Mouse (Mus musculus): ENCODE measurements around the gene Ptbp2. TPM values are rescaled to one million over a fixed set of nuclear protein-coding genes. Genes with fewer than 3 reads are reported as not detected.

Ptbp2 gene
- total and polyA plus RNA-seq, 3 experiments, result 17.7 to 35.9 (median 29.8) TPM

GRCm38 (mm10) chr3:119806123-119806522 lies 21.9 kb upstream of the Ptbp2 start:
- Histone ChIP-seq H3K9me3 (replicated peaks; ENCODE audit: low read length) (no peaks in the 10 kb centered on the region), H3K27me3 (replicated peaks) (no peaks in the 10 kb centered on the region), H3K36me3 (replicated peaks in 1 of 2; ENCODE audit: control insufficient read depth in 1 of 2, insufficient read depth in 1 of 2, low read length in 1 of 2) (no peaks in the 10 kb centered on the region), H3K27ac (ENCODE audit: insufficient read depth, low read depth) (no peak overlapping the region), H3K4me3 (replicated peaks in 1 of 3; ENCODE audit: low read depth in 2 of 3, low read length in 2 of 3, poor library complexity in 1 of 3) (peak overlapping the region in 1 of 3 experiments; percentile 1), H3K9ac (ENCODE audit: insufficient read depth, low read depth) (peak overlapping the region; percentile 31; the same call in 1 of the 2 replicates), H3K79me2 (replicated peaks; ENCODE audit: control insufficient read depth, extremely low read depth, insufficient read depth, poor library complexity, severe bottlenecking) (no peaks in the 10 kb centered on the region), H3K4me2 (ENCODE audit: insufficient read depth, low read depth, poor library complexity, severe bottlenecking) (peak overlapping the region; percentile 32), H3K4me1 (ENCODE audit: control insufficient read depth in 1 of 2, insufficient read depth in 2 of 2) (peaks cover 10 to 21% of the 10 kb centered on the region in 2 experiments; a peak in 3 of 4 replicates)
- DNase-seq (ENCODE audit: extremely low read depth), result peak; percentile 64
- in situ Hi-C loops (cut with MboI; ENCODE audit: low pct_ligation_motif_present, low pct_unique_long_range_greater_than_20kb, low sequenced_read_pairs), result no loop called here
- TF ChIP-seq ZKSCAN1 (IDR thresholded peaks at IDR 0.05; ENCODE audit: borderline replicate concordance, low read depth, low read length) (no peak), ZNF384 (IDR thresholded peaks at IDR 0.05; ENCODE audit: low read depth, low read length) (no peak), BHLHE40 (IDR thresholded peaks at IDR 0.05; ENCODE audit: low read depth, low read length) (no peak), TBP (conservative IDR thresholded peaks at IDR 0.05; ENCODE audit: low read depth, low read length) (no peak), ETS1 (conservative IDR thresholded peaks at IDR 0.05; ENCODE audit: low read depth, low read length) (no peak), CTCF (conservative IDR thresholded peaks at IDR 0.05 in 1 of 2, IDR thresholded peaks at IDR 0.05 in 1 of 2; ENCODE audit: low read depth in 2 of 2, low read length in 2 of 2) (no peak), SIN3A (IDR thresholded peaks at IDR 0.05; ENCODE audit: low read length) (no peak), HCFC1 (IDR thresholded peaks at IDR 0.05; ENCODE audit: low read depth, low read length) (no peak), EP300 (IDR thresholded peaks at IDR 0.05; ENCODE audit: low read length) (no peak), ZC3H11A (IDR thresholded peaks at IDR 0.05; ENCODE audit: low read depth, low read length) (no peak), MAX (IDR thresholded peaks at IDR 0.05; ENCODE audit: low read length) (no peak), ZMIZ1 (IDR thresholded peaks at IDR 0.05; ENCODE audit: low read depth, low read length) (no peak), POLR2A (IDR thresholded peaks at IDR 0.05; ENCODE audit: low read depth, low read length) (no peak), GABPA (IDR thresholded peaks at IDR 0.05; ENCODE audit: insufficient replicate concordance, low read depth, low read length) (no peak), CHD2 (IDR thresholded peaks at IDR 0.05; ENCODE audit: low read length) (no peak), NELFE (IDR thresholded peaks at IDR 0.05; ENCODE audit: low read depth, low read length) (no peak), KAT2A (IDR thresholded peaks at IDR 0.05; ENCODE audit: insufficient replicate concordance, low read length) (no peak), SMC3 (IDR thresholded peaks at IDR 0.05; ENCODE audit: low read depth, low read length) (no peak)
- dilution Hi-C loops (cut with MboI; ENCODE audit: extremely low pct_ligation_motif_present, extremely low pct_unique_long_range_greater_than_20kb, low sequenced_read_pairs), result no loop called here

DNA sequence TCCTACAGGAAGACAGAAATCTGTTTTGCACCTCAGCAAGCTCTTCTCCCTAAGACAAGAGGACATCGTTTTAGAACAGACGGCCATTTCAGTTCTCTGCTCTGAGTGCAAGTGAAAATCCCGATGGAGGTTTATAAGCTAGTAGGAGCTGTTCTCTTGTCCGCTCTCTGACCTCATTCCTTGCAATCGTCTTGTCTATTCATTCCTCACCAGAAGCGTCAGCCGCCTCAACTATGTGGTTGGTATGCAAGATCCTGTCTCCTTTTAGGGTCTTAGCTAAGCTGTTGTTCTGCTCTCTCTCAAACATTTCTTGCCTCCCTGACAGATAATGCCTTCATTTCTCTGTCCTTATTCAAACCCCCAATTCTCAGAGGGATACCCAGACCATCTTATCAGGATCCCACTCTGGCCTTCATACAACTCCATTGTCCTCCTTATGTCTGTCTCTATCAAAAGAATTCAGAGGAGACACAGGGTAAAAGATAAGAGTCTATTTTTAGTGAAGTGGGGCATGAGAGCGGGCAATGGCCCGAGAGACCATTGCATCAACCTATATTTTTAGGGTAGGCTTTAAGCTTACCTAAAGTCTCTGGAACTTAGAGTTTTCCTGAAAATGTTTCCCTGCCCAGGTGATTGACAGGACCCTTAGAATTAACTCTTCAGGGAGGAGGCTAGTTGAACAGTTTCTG lies 10.6 kb upstream of the Ptbp2 start:
- no peaks in the 10 kb centered on the region for H3K27me3 ChIP-seq (replicated peaks)
- no peak overlapping the region for H3K9ac ChIP-seq (ENCODE audit: insufficient read depth, low read depth)
- dilution Hi-C loops (cut with MboI; ENCODE audit: extremely low pct_ligation_motif_present, extremely low pct_unique_long_range_greater_than_20kb, low sequenced_read_pairs), result no loop called here
- no peak overlapping the region for H3K4me3 ChIP-seq (replicated peaks in 1 of 3; ENCODE audit: low read depth in 2 of 3, low read length in 2 of 3, poor library complexity in 1 of 3)
- H3K36me3 ChIP-seq (replicated peaks in 1 of 2; ENCODE audit: control insufficient read depth in 1 of 2, insufficient read depth in 1 of 2, low read length in 1 of 2), result no peaks in the 10 kb centered on the region
- no peak for DNase-seq (ENCODE audit: extremely low read depth)
- H3K79me2 ChIP-seq (replicated peaks; ENCODE audit: control insufficient read depth, extremely low read depth, insufficient read depth, poor library complexity, severe bottlenecking), result no peaks in the 10 kb centered on the region
- H3K4me2 ChIP-seq (ENCODE audit: insufficient read depth, low read depth, poor library complexity, severe bottlenecking), result peak overlapping the region; percentile 71
- peaks cover 2% of the 10 kb centered on the region for H3K9me3 ChIP-seq (replicated peaks; ENCODE audit: low read length)
- no peak overlapping the region for H3K27ac ChIP-seq (ENCODE audit: insufficient read depth, low read depth)
- no peak for TF ChIP-seq EP300 (IDR thresholded peaks at IDR 0.05; ENCODE audit: low read length)
- no peak for TF ChIP-seq CHD2 (IDR thresholded peaks at IDR 0.05; ENCODE audit: low read length)
- TF ChIP-seq RAD21 (IDR thresholded peaks at IDR 0.05; ENCODE audit: low read depth, low read length), result no peak
- no peak for TF ChIP-seq TCF12 (IDR thresholded peaks at IDR 0.05; ENCODE audit: low read depth, low read length)
- TF ChIP-seq CTCF (conservative IDR thresholded peaks at IDR 0.05 in 1 of 2, IDR thresholded peaks at IDR 0.05 in 1 of 2; ENCODE audit: low read depth in 2 of 2, low read length in 2 of 2), result no peak
- TF ChIP-seq SIN3A (IDR thresholded peaks at IDR 0.05; ENCODE audit: low read length), result no peak
- no peak for TF ChIP-seq BHLHE40 (IDR thresholded peaks at IDR 0.05; ENCODE audit: low read depth, low read length)
- TF ChIP-seq ZC3H11A (IDR thresholded peaks at IDR 0.05; ENCODE audit: low read depth, low read length), result no peak
- no peak for TF ChIP-seq KAT2A (IDR thresholded peaks at IDR 0.05; ENCODE audit: insufficient replicate concordance, low read length)
- in situ Hi-C loops (cut with MboI; ENCODE audit: low pct_ligation_motif_present, low pct_unique_long_range_greater_than_20kb, low sequenced_read_pairs), result no loop called here
- H3K4me1 ChIP-seq (ENCODE audit: control insufficient read depth in 1 of 2, insufficient read depth in 2 of 2), result peaks cover 0 to 3% of the 10 kb centered on the region in 2 experiments; a peak in 1 of 4 replicates

Measured in CH12.LX (cell line).